Mouse (Mus musculus): Measurements from ENCODE around the gene Hid1.

DNA sequence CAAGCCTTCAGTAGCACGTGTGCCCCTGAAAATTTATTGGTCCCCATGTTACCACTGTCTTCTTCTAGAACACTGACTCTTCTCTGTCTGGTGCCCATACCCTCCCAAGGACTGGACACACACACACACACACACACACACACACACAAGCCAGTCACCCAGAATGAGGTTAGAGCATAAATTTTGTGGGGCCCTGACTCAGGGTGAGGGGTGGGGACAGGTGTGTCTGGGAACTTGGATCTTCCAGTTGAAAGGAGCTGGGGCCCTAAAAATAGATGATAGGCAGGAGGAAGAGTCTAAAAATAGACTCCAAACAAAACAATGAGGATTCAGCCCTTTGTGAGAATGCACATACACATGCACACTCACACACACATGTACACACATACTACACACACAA is 58.8 kb downstream of the Hid1 start:
- TF ChIP-seq POLR2A (IDR thresholded peaks at IDR 0.05; ENCODE audit: extremely low read depth, insufficient read depth, low read length) (no peak), CTCF (IDR thresholded peaks at IDR 0.05; ENCODE audit: extremely low read depth, insufficient read depth, low read length) (no peak)

All from cortical plate, adult 2 months (tissue).